Mouse (Mus musculus): ENCODE data around the gene Gspt2. TPM values are rescaled to one million over a fixed set of nuclear protein-coding genes. Genes with fewer than 3 reads are reported as not detected.
"Not testable (repeated sequence)": the region's sequence is repeated elsewhere in the genome, so short reads cannot be mapped to it uniquely, and the experiment has no call there.

Gene Gspt2
- total RNA-seq (2022): 10 to 100 TPM; 35.1 to 43.2 (median 38.3) TPM

DNA sequence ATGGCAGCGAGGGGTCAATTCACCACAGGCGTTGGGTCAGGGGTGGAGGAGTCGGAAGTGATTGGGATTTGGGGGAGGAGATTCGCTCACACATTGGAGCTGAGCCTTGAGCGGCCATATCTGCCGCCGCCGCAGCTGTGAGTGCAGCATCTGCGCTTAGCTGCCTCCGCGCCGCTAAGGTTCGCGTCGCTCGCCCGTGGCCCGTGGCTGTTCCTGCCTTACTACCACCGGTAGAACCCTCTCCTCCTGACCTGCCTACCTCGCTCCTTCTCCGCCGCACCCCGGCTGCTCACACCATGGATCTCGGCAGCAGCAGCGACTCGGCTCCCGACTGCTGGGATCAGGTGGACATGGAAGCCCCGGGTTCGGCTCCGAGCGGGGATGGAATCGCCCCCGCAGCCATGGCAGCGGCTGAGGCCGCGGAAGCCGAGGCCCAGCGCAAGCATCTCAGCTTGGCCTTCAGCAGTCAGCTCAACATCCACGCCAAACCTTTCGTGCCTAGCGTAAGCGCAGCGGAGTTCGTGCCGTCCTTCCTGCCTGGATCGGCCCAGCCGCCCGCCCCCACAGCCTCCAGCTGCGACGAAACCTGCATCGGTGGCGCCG is at the start of gene Gspt2:
Gene Gspt2 (plus strand): TSS at position 109 of the 603 bp plus-strand sequence.
- peak; percentile 28 to 39 for DNase-seq (ENCODE audit: low spot score in 2 of 2)

DNA sequence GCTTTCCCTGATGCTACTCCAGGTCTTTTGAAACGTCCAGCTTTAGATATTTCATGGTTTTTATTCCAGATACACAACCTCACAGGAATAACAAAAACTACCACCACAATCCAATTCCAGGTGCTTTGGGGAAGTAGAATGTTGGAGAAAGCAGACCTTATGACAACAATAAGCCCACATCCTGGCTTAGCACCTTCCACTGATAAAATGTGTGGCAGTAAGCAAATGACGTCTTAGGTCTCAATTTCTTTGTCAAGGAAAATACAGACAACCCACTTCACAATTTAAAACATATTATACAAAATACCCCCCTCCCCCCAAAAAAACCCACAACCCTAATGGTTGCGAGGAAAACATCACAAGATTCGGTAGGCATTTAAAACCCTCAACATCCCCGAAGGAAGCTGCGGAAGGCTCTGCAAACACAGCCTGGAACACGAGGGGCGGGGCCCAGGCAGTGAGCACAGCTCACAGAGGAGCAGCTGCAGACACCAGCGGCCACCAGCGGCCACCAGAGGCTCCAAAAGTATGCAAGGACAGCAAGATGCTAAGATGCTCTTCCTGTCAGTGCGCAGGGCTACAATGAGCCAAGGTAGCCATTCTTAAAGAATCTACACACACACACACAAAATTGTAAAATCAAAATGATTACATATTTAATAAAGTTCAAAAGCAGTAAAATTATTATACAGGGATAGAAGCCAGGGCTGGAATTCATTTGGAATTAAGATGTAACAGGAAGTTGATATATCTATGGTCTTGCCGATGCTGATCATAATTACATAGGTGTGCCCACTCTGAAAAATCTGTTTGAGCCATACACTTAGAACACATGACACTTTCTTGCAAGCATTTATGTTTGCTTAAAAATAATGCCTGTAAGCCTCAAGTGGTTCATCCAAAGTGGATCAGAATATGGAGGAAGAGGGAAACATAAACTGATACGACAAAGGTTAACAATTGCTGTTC is 10.8 kb upstream of the Gspt2 start:
- DNase-seq (ENCODE audit: low spot score in 2 of 2): peak; percentile 12 to 13

DNA sequence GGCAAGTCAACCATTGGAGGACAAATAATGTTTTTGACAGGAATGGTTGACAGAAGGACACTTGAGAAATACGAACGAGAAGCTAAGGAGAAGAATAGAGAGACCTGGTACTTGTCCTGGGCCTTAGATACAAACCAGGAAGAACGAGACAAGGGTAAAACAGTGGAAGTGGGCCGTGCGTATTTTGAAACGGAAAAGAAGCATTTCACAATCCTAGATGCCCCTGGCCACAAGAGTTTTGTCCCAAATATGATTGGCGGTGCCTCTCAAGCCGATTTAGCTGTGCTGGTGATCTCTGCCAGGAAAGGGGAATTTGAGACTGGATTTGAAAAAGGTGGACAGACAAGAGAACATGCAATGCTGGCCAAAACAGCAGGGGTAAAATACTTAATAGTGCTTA is 1.0 kb downstream of the Gspt2 start:
- DNase-seq (ENCODE audit: low spot score in 2 of 2): no peak

DNA sequence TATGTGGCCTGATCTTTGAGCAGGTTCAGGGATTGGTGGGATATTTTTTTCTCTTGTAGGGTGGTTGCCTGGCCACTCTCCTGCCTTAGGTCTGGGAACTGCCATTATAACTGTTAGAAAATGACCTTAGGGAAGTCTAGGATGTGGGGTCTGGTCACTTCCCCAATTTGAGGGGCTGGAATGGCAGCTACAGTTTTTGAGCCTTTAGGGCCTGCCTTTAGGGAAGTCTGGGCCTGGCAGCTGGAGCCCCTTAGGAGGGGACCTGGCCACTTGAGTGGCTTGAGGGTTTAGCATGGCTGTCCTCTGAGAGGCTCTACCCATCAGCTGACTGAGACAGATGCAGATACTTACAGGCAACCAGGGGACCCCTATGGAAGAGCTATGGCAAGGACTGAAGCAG is 12.7 kb downstream of the Gspt2 start:
- DNase-seq (ENCODE audit: low spot score in 2 of 2): no peak

DNA sequence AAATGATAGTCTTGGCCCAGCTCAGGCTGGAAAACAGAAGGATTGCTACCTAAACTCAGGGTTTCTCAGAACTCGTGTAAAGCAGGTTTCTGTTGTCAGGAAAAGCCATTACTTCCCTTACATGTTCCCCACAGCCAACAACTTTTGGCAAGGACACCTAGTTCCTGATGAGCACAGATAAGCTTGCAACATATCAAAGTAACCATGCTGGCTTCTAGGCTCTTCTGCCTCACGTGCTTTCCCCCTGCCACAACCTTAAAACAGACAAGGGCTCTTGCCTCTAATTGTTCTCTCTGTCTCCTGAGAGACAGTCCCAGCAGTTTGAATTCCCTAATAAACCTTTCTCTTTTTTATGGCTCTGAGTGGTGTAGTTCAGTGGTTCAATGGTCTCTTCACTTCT is 21.9 kb downstream of the Gspt2 start:
- DNase-seq (ENCODE audit: low spot score in 2 of 2): no peak

DNA sequence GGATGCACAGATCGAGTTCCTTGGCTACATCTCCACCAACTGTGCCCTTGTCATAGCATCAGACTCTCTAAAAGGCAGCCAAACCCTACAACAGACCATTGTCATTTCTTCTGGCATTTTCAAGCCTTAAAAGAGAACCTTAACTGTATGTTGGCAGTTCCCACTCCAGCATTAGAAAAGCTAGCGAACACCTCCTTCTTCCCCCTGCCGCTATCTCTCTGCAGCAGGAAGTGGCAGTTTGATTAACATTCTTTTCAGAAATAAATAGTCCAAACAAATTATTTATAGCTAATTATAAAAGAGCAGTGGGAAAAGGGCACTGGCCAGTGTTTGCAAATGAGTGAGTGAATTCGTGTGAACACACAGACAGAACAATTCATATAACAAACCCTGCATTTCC is 34.9 kb downstream of the Gspt2 start:
- no peak for DNase-seq (ENCODE audit: low spot score in 2 of 2)

DNA sequence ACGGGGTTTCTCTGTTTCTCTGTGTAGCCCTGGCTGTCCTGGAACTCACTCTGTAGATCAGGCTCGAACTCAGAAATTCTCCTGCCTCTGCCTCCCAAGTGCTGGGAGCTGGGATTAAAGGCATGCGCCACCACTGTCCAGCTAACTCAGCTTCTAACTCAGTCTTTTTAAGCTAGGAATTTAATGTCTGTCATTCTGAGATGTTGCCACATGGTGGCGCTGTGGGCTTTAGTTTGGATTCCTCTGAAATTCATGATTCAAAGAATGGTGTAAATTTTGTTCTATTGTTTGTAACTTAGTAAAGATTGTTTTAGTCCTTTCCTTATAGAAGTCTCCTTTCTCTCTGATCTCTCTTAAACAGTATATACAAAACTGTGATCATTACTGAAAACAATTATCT is 39.1 kb downstream of the Gspt2 start:
- DNase-seq (ENCODE audit: low spot score in 2 of 2): peak in 1 of 2 experiments; percentile 53

DNA sequence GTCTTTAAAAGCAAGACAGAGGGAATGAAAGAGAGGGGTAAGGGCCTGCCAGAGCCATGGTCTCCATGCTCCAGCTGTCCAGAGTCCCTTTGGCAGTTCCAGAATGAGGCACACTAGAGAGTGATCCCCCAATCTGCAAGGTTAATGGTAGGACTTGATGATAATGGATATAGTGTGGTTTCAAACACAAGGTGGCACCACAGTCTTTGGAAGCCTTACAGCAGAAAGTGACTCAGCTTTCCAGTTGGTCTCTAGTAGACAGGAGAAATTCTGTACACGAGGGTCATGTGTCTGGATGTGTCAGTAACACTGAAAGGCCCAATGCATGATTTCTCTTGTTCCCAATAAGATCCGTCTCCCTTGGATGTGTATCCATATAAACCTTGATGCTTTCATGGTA is 45.7 kb downstream of the Gspt2 start:
- DNase-seq (ENCODE audit: low spot score in 2 of 2): not testable (repeated sequence)

DNA sequence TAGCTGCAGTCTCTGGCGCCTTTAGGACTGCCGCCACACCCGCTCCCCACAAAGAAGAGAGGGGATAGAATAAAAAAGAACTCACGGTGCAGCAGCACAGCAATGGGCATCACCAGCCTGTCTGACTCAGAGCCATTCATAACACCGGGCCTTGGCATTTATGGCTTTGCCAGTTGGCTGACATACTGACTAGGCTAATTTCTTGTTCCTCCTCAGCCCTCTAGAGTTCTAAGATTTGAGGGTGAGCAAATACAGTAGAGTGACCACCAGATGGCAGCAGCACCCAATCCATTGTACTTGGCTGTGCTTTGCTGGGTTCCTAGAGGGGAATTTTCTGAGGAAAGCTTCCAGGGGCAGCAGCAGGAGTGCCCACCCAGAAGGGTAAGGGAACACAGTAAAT is 53.7 kb downstream of the Gspt2 start:
- DNase-seq (ENCODE audit: low spot score in 2 of 2): not testable (repeated sequence)

Other genes with a start within 250 kb of the Gspt2 start
- gene Maged1, start 93.9 kb upstream of the Gspt2 start, total RNA-seq (2022): 100 to 1,000 TPM; 510 to 549 (median 529) TPM
- gene Zxdb, start 88.5 kb downstream of the Gspt2 start, total RNA-seq (2022): 10 to 100 TPM; 16.9 to 19.6 (median 18.2) TPM